Mouse (Mus musculus): ENCODE measurements around the gene 1700020D05Rik.
"Not testable (repeated sequence)": the region's sequence is repeated elsewhere in the genome, so short reads cannot be mapped to it uniquely, and the experiment has no call there.

The 1700020D05Rik gene

DNA sequence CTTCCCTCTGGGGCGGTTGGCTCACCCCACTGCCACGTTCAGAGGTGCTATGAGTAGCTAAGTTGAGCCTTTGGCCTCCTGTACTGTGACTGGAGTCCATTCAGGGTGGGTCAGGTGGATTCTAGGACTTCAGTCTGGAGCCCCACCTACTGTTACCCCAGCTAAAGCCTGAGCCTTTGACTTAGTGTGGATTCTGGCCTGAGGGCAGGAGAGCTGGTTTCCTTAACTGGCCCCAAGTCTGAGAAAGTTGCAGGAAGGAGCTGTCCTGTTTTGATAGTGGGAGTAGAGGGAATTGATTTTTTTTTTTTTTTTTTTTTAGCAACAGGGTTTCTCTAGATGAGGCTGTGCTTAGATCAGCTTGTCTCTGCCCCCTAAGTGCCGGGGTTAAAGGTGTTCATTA, 9.3 kb downstream of the 1700020D05Rik start:
- no peak for DNase-seq (ENCODE audit: low spot score)

DNA sequence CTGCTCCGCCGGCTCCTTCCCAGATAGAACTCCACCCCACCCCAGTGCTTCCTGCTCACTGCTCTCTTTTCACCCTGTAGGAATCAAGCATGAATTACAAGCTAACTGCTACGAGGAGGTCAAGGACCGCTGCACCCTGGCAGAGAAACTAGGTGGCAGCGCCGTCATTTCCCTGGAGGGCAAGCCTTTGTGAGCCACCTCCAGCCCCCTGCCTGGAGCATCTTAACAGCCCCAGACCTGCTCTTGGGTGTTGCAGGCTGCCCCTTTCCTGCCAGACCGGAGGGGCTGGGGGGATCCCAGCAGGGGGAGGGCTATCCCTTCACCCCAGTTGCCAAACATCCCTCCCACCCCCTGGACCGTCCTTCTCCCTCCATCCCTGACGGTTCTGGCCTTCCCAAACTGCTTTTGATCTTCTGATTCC, 10.3 kb downstream of the 1700020D05Rik start:
- not testable (repeated sequence) for DNase-seq (ENCODE audit: low spot score)

DNA sequence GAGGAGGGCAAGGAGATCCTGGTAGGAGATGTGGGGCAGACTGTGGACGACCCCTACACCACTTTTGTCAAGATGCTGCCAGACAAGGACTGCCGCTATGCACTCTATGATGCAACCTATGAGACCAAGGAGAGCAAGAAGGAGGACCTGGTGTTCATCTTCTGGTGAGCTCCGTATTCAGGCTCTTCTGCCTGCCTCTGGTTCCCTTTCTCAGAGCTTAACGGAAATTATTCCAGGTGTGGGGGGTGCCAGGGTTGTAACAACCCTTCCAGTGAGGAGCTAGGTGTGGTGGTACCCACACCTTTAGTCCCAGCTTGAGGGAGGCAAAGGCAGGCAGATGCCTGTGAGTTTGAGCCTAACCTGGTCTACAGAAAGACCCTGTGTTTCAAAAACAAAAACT, 10.9 kb downstream of the 1700020D05Rik start:
- DNase-seq (ENCODE audit: low spot score) = no peak

DNA sequence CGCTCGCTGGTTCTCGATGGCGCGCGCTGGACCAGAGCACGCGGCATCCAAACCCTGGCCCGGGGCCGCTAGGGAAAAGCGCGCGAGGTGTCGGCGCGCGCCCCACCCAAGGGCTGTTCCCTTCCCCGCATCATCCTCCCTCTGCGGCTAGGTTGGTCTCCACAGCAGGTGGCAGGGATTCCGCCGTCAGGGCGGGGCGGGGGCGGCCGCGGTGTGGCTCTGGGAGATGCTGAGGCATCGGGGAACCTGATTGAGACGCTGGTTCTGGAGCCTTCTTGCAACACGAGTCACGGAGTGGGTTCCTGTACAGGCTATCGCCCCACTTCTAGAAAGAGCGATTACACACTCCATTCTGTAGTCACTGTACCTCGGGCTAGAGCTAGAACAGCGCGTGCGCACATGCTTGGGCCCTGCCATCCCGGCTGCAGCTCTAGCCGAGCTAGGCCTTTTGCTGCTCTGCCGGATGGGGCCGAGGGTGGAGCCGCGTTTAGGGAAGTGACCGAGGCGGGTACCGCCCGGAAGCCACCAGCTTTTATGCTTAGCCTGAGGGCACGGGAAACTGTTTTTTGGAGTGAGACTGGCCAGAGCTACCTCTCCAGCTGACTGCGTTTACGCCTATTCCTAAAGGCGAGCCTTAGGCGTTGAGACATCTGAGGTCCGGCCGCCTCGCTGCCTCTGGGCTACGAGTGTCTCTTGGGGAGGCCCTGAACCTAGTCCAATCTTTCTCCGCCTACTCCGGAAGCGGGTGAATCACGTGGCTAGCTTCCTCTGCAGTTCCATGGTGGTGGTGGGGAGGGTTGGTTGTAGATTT, 12.5 kb downstream of the 1700020D05Rik start:
- peak; percentile 77 for DNase-seq (ENCODE audit: low spot score)

DNA sequence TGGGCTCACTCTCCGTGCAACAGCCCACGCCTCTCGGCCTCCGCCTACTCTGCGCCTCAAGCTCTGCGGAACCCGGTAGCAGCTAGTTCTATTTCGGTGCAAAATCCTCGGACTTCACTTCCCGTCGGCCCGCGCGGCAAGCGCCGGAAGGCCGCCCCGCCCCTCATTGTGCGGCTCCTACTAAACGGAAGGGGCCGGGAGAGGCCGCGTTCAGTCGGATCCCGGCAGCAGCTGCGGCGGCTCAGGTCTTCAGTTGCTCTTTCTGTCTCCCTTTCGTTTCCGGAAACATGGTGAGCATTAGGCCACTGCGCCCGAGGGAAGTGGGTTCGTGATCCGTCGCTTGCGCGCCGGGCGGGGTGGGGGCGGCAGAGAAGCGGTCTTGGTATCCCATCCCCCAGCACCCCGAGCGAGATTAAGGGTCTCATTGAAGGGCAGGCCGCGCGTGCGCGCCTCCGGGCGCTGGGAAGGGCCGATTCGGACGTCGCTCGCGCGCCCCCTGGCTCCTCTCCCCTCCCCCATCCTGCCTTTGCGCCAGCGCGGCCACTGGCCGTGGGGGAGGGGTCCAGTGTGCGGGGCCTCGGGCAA, 13.2 kb downstream of the 1700020D05Rik start, which contains the start of gene Cfl1:
Gene Cfl1 (plus strand): TSS at position 143 of the 585 bp plus-strand sequence.
- DNase-seq (ENCODE audit: low spot score) = peak; percentile 93

DNA sequence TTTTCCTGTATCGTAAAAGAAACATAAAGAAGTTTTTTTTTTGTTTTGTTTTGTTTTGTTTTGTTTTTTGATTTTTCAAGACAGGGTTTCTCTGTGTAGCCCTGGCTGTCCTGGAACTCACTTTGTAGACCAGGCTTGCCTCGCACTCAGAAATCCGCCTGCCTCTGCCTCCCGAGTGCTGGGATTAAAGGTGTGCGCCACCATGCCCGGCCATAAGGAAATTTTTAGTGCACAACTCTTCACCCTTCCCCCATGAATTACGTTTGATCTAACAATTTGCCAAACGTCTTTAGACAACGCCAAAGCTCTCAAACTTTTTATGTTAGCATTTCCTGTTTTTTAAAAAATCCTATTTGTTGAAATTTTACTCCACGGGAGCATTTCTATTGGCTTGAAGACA, 13.9 kb downstream of the 1700020D05Rik start:
- not testable (repeated sequence) for DNase-seq (ENCODE audit: low spot score)

DNA sequence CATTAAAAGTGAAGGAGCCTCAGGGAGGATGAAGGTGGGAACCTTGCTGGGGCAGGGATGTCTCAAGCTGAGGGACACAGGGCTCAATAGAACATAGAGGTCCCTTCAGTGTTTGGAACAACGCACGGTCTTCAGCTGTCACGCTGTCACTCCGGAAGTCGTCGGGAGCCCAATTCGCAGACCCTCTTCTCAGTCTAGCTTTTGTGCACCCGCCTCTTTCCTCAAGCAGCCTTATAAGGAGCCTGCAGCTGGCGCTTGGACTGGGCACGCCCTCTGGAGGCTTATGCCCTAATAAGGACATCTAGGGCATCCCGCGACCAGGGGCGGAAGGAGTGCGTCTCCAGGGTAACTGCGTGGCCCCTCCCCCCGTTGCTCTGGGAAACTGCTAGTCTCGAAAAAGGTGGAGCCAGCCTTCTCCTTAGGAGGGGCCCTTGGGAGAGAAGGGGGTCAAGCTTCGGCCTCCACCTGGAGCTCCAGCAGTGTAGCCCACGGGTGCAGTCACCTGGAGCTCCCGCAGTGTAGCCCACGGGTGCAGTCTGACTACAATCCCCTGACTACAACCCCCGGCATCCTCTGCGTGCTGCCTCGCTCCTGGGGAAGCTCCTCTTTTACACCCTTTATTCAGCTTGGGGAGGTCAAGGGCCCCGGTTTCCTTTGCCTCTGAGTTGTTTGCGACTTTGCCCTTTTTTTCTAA, 14.6 kb downstream of the 1700020D05Rik start:
- DNase-seq (ENCODE audit: low spot score) = peak; percentile 98

DNA sequence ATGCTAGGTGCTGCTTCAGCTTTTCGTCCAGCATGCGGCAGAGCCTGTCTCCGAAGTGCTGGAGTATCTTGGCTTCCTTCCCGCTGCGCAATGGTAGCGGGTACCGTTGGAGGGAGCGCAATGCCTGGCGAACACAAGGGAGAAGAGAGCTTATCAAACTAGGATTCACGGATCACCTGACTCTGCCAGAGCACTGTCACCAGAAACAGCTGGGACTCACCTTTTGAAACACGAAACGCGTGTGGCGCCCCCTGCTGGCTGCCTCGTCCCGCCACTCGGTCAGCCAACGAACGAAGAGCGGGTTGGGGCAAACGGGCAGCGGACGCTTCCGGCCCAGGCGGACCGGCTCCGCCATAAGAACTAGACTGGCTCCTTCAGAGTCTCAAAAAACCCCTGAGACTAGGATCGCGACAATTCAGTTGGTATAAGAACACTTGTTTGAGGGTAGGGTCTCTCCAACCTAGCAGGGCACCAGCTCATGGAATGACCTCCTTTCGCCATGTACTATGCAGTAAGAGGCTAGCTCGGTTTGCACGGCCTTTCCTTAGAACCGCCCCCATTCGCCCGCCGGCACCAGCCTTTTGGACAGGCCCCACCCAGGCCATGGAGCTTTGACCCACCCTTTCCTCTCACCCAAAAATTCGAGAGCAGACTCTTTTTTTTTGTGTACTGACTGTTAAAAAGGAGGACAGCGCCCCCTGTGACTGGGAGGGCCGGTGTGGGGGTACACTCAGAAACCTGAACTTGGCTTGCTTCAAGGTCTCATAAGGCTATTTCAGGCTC, 15.6 kb downstream of the 1700020D05Rik start, which contains the start of gene Mus81:
Gene Mus81 (minus strand): TSS at position 635 of the 783 bp plus-strand sequence.
- peak; percentile 97 for DNase-seq (ENCODE audit: low spot score)

DNA sequence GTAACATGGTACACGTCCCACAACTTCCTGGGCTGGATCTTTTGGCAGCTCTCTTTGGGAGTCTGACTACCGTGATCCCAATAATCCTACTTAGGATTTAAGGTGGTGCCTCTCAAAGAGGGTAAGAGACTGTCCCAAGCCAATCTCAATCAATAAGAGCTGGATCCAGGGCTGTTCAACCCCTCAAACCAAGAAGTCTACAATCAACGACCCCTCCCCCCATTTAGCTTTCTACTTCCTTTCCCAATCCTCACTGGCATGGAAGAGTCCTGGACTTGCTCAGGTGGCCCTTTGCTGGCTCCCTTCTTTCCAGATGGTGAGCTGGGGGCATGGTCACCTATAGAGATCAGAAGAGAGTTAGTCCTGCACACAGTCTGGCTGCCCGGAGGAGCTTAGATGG, 16.8 kb downstream of the 1700020D05Rik start:
- no peak for DNase-seq (ENCODE audit: low spot score)

DNA sequence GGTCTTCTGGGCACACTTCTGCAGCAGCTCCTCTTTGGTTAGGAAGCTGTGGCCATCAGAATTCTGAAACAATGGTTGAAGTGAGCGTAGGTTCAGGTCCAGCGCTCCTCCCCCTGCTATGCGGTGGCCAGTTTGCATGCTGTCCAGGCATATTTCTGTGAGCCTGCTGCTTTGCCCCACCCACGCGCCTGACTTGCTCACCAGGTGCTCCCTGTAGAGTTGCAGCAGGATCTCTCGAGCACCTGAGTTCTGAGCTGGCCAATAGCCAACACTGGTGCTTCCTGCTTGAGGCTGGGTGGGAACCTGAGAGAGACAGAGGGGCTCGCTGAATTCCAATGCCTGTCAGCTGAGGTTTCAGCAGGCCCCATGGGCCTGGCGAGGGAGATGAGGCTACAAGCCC, 17.3 kb downstream of the 1700020D05Rik start:
- no peak for DNase-seq (ENCODE audit: low spot score)

DNA sequence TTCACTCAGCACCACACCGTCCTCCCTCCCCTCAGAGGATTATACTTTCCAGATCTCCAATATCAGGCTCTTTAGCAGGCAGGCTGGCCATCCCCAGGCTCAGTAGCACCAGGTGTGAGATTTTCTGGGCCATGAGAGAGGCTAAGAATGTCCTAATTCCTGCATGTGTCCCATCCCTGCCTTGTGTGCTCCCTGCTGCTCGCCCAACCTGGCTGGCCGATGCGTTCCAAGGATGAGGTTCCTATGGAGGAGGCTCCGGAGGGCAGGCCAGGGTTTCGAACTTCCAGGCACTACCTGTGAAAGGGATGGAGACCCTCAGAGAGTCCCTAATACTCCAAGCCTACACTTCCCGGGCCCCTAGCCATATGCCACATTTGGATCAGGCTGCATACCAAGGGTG, 17.8 kb downstream of the 1700020D05Rik start:
- DNase-seq (ENCODE audit: low spot score) = no peak

DNA sequence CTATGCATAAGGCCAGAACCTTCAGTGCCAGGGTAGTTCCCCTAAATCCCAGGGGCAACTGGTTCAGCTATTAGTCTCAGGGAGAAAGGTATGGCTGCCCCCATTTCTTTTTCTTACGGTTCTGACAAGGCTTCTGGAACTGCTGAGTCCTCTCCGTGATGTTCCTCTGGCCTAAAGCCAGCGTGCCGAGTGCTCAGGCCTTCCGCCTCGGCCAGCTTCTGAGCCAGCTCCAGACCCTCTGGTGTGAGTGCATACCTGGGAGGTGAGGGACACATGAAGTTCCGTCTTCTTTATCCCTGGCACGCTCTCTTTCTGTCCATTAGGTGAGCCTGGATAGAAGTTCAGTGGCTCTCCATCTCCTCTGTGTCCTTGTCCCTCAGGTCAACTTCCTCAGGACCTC, 18.2 kb downstream of the 1700020D05Rik start:
- DNase-seq (ENCODE audit: low spot score) = no peak

DNA sequence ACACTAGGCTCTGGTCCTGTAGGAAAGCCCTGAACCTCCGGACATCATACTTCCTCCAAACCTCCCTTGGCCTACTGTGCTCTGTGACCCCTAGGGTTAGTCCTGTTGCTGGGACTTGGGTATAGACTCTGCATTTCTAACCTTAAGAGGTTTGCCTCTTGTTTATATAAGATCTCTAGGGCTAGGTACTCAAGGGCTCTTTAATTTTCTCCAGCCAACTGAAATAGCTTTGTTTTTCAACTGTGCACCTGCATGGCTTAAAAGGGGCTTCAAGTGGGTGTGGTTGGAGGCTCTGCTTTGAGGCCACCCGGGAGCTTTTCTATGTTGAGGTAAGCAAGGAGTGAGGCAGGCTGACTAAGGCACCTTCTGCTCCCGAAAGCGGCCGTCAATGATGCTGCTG, 19.1 kb downstream of the 1700020D05Rik start:
- DNase-seq (ENCODE audit: low spot score) = no peak

DNA sequence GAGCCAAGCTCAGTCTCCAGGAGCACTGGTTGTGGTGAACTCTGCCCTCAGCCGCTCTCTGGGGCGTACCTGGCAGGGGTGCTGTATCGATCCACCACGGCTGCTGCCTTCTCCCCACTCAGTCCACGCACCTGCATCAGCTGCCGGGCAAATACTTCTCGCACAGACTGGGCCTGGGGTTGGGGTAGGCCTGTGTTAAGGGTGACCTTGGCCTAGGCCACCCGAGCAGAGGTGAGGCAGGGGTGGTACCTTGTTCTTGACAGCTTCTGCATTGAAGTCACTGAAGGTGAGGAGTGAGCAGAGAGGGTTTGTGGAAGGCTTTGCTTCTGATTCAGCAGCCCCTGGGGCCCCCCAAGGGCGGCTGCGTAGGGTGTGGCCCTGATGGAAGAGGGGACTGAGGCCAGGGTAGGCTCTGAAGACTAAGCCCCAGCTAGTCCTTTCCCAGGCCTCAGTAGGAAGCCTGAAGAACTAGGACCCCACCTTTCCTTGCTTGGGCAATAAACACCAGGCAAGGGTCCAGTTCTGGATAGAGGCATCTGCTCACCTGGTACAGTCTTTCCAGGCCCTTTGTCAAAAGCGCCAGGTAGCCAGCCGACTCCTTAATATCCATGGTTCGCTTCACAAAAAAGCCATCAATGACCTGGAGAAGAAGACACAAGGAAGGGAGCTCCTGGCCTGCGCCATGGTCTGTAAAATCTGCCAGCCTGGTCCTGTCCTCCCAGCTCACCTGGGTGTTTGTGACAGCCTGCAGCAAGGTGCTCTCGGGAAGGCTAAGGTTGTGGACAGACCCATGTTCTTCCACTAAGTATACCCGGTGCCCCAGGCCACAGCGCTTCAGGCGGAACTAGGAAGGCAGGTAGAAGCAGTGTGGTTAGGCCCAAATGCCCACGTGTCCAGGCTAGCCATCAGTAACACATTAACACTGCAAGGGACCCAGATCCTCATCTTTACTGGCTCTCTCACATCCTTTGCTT, 19.9 kb downstream of the 1700020D05Rik start:
- no peak for DNase-seq (ENCODE audit: low spot score)

DNA sequence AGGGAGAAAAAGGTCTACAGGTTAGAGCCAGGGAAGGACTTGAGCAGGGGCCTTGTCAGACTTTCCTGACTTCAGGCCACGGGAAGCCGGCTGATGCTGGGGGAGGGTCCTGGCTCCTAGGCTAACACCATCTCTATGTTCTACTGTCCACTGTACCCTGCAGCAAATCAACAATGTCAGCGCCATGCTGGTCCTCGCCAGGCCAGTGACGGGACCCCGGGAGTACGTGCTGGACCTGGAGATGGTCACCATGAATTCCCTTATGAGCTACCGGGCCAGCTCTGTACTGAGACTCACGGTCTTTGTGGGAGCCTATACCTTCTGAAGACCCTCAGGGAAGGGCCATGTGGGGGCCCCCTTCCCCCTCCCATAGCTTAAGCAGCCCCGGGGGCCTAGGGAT, 22.2 kb downstream of the 1700020D05Rik start:
- DNase-seq (ENCODE audit: low spot score) = no peak

DNA sequence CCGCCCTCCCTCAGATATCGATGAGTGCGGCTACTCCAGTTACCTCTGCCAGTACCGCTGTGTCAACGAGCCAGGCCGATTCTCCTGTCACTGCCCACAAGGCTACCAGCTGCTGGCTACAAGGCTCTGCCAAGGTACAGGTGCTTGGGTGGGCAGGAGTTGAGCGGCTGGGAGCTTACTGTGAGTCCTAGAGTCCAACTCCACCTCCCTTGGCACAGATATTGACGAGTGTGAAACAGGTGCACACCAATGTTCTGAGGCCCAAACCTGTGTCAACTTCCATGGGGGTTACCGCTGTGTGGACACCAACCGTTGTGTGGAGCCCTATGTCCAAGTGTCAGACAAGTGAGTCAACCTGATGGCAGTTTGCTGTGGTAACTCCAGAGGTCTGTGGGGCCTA, 23.6 kb downstream of the 1700020D05Rik start:
- DNase-seq (ENCODE audit: low spot score) = no peak

DNA sequence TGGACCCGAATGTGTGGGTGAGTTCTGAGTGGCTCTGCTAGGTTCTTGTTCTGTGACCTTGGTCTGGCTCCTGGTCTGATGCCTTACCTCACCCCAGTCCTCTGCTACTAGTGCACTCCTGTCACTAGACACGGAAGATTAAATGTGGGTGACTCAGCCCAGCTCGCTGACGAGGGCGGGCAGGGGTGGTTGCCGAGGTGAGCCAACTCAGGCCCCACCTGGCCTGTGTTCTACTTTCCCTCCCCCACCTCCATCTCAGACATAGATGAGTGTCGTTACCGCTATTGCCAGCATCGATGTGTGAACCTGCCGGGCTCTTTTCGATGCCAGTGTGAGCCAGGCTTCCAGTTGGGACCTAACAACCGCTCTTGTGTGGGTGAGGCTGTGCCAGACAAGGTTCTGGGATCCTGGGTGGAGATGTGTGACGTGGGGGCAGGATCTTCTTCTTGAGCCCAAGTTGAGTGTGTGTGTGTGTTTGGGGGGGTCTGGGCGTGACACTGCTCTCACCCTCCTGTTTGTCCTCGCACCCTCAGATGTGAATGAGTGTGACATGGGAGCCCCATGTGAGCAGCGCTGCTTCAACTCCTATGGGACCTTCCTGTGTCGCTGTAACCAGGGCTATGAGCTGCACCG, 25.8 kb downstream of the 1700020D05Rik start:
- no peak for DNase-seq (ENCODE audit: low spot score)

DNA sequence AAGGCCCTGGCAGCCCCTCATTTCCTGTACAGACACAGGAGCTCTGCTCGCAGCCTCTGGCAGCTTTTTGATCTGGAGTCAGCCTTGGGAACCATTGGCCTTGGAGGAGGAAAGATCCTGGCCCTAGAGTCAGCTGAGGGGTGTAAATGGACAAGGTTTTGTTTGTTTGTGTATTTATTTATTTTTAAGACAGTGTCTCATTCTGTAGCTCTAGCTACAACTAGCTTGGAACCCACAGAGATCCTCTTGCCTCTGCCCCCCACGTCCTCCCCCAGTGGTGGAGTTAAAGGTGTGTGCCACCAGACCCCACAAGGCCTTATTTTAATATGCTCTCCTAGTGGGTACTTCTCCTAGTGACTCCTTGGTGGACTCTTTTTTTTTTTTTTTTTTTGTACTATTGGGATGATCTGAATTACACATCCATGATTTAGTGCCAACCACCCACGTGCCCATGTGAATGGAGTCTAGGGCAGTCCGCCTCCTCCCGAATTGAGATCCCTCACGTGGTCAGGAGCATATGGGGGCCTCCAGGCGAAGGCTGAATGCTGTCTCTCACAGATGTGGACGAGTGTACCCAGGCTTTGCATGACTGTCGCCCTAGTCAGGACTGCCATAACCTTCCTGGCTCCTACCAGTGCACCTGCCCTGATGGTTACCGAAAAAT, 26.5 kb downstream of the 1700020D05Rik start:
- no peak for DNase-seq (ENCODE audit: low spot score)

DNA sequence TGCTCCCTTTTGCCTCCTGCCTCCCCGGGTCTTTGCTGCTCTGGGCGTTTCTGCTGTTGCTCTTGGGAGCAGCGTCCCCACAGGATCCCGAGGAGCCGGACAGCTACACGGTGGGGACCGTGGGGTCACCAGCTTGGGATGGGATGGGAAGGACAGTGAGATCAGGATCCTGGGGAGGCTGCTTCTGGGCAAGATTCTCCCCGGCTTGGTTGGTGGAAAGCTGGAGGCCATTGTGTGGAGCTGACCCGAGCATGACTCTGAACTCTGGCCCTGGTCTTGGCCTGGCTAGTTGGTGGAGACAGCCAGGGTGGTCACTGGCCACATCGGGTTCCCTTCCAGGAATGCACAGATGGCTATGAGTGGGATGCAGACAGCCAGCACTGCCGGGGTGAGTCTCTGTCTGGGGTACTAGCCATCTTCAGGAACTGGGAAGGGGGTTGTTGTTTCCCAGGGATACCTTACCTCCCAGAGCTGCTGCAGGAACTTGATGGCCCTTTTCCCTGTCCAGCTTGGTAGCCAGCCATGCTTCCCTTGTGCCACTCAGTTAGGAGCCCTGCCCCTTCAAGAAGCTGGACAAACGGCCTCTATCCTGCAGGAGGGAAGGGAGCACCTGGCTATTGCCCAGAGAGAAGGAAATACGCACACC, 28.4 kb downstream of the 1700020D05Rik start:
- no peak for DNase-seq (ENCODE audit: low spot score)

Data from c-Kit-positive CD71-positive TER-119-positive erythroid progenitor cells, embryonic 14.5 days (primary cell).